Mouse (Mus musculus) kidney, adult 2 months (tissue): ENCODE measurements around the gene Myoz1. TPM values are rescaled to one million over a fixed set of nuclear protein-coding genes. Genes with fewer than 3 reads are reported as not detected.

ENCODE experiments used
- DNase-seq: peaks from one replicate; pipeline ENCODE4 v3.0.0; 2021
- H3K27ac ChIP-seq: fragments of 200-500 bp; 2 replicates; pipeline ENCODE4 v1.5.1; 2012; ENCODE audit warnings: low read depth, low read length, control low read depth, inconsistent platforms; ENCODE audit not compliant: insufficient read depth
- H3K27me3 ChIP-seq: fragments of 200-500 bp; replicated peaks from 2 replicates; pipeline ENCODE4 v1.6.1; 2012; ENCODE audit warnings: mild to moderate bottlenecking, moderate library complexity, low read length, inconsistent platforms; ENCODE audit not compliant: control insufficient read depth, insufficient read depth
- H3K36me3 ChIP-seq: fragments of 200-500 bp; 2 replicates; pipeline ENCODE4 v1.6.1; 2012; ENCODE audit warnings: mild to moderate bottlenecking, moderate library complexity, low read length, inconsistent platforms; ENCODE audit not compliant: control insufficient read depth, insufficient read depth
- H3K4me1 ChIP-seq: fragments of 200-500 bp; 2 replicates; pipeline ENCODE4 v1.6.1; 2011; ENCODE audit warnings: low read length; ENCODE audit not compliant: control insufficient read depth, insufficient read depth
- H3K4me3 ChIP-seq: fragments of 200-500 bp; 2 replicates; pipeline ENCODE4 v1.5.1; 2011; ENCODE audit warnings: mild to moderate bottlenecking, low read depth, low read length, control low read depth; ENCODE audit not compliant: insufficient read depth
- CTCF ChIP-seq: fragments of 200-500 bp; conservative IDR thresholded peaks from 2 replicates; pipeline ENCODE4 v1.5.1; 2011; ENCODE audit warnings: low read depth, mild to moderate bottlenecking, control low read depth, low read length, moderate library complexity, mixed read lengths; ENCODE audit not compliant: insufficient read depth, insufficient read length
- POLR2A ChIP-seq: fragments of 200-500 bp; IDR thresholded peaks from one replicate; pipeline ENCODE4 v1.6.1; 2011; ENCODE audit warnings: low read depth, low read length, control low read depth
- WGBS: fragments of 180-500 bp; shearing (Covaris S2); methylation state at CpG from one replicate; pipeline ENCODE4 v1.1.7; 2018; 5-methylcytosine and 5-hydroxymethylcytosine counted together
- polyA plus RNA-seq: library from polyadenylated mRNA; depleted of rRNA; stranded (reverse); fragments of >200 nt; gene quantifications from 2 replicates; pipeline ENCODE4 v1.2.3, GENCODE M21; 2012

The Myoz1 gene
- polyA plus RNA-seq, 1 experiment = 8.9 TPM

- H3K4me3 ChIP-seq = no peak overlapping the region
- WGBS = 86% methylated on average over 2 of the region's 2 CpGs
- no peak for TF ChIP-seq CTCF
- no peak for TF ChIP-seq POLR2A
- DNase-seq = no peak
- no peak overlapping the region for H3K27ac ChIP-seq
- H3K36me3 ChIP-seq = no peaks in the 10 kb centered on the region
- H3K4me1 ChIP-seq = peaks cover 13% of the 10 kb centered on the region
- H3K27me3 ChIP-seq = no peaks in the 10 kb centered on the region
Observed at GRCm38 (mm10) chr14:20622412-20622811, 33.9 kb downstream of the Myoz1 start.

- 88% methylated on average over 2 of the region's 2 CpGs for WGBS
- no peak overlapping the region for H3K4me3 ChIP-seq
- no peaks in the 10 kb centered on the region for H3K27me3 ChIP-seq
- H3K27ac ChIP-seq = no peak overlapping the region
- TF ChIP-seq POLR2A = no peak
- no peak for TF ChIP-seq CTCF
- H3K4me1 ChIP-seq = peaks cover 13% of the 10 kb centered on the region
- no peaks in the 10 kb centered on the region for H3K36me3 ChIP-seq
- DNase-seq = no peak
Observed at GRCm38 (mm10) chr14:20621903-20622302, 34.4 kb downstream of the Myoz1 start.

- peak; percentile 17 for DNase-seq
- no peaks in the 10 kb centered on the region for H3K36me3 ChIP-seq
- H3K27me3 ChIP-seq = no peaks in the 10 kb centered on the region
- TF ChIP-seq POLR2A = no peak
- TF ChIP-seq CTCF = no peak
- H3K27ac ChIP-seq = no peak overlapping the region
- peaks cover 13% of the 10 kb centered on the region for H3K4me1 ChIP-seq
- H3K4me3 ChIP-seq = no peak overlapping the region
Observed at GRCm38 (mm10) chr14:20619131-20619530, 37.2 kb downstream of the Myoz1 start.

GRCm38 (mm10) chr14:20618211-20618610 lies 38.1 kb downstream of the Myoz1 start:
- H3K27ac ChIP-seq = peak overlapping the region; percentile 79
- WGBS = 28% methylated on average over 5 of the region's 5 CpGs
- no peak overlapping the region for H3K4me3 ChIP-seq
- TF ChIP-seq CTCF = no peak
- no peak for TF ChIP-seq POLR2A
- DNase-seq = peak; percentile 71
- no peaks in the 10 kb centered on the region for H3K36me3 ChIP-seq
- H3K27me3 ChIP-seq = no peaks in the 10 kb centered on the region
- H3K4me1 ChIP-seq = peaks cover 13% of the 10 kb centered on the region

- Histone ChIP-seq H3K36me3 (no peaks in the 10 kb centered on the region), H3K27me3 (no peaks in the 10 kb centered on the region), H3K27ac (no peak overlapping the region), H3K4me3 (no peak overlapping the region), H3K4me1 (peaks cover 13% of the 10 kb centered on the region)
- DNase-seq = peak; percentile 31
- no peak for TF ChIP-seq CTCF
- no peak for TF ChIP-seq POLR2A
- WGBS = 24% methylated on average over 2 of the region's 2 CpGs
Observed at GRCm38 (mm10) chr14:20616421-20616820, 39.9 kb downstream of the Myoz1 start.

- Histone ChIP-seq H3K4me3 (no peak overlapping the region), H3K27ac (no peak overlapping the region), H3K36me3 (no peaks in the 10 kb centered on the region), H3K4me1 (peaks cover 17% of the 10 kb centered on the region), H3K27me3 (no peaks in the 10 kb centered on the region)
- WGBS = 100% methylated on average over 2 of the region's 2 CpGs
- DNase-seq = no peak
- TF ChIP-seq POLR2A (no peak), CTCF (no peak)
Observed at GRCm38 (mm10) chr14:20615075-20615474, 41.3 kb downstream of the Myoz1 start.

- no peaks in the 10 kb centered on the region for H3K36me3 ChIP-seq
- WGBS = 97% methylated on average over 1 of the region's 1 CpGs
- no peak for DNase-seq
- H3K4me1 ChIP-seq = peaks cover 4% of the 10 kb centered on the region
- no peak overlapping the region for H3K27ac ChIP-seq
- H3K27me3 ChIP-seq = no peaks in the 10 kb centered on the region
- H3K4me3 ChIP-seq = no peak overlapping the region
- TF ChIP-seq POLR2A = no peak
- no peak for TF ChIP-seq CTCF
Observed at GRCm38 (mm10) chr14:20612820-20613219, 43.5 kb downstream of the Myoz1 start.

- H3K27ac ChIP-seq = peak overlapping the region; percentile 95
- H3K36me3 ChIP-seq = no peaks in the 10 kb centered on the region
- H3K4me3 ChIP-seq = no peak overlapping the region
- peak; percentile 79 for DNase-seq
- WGBS = 39% methylated on average over 4 of the region's 4 CpGs
- no peaks in the 10 kb centered on the region for H3K27me3 ChIP-seq
- TF ChIP-seq POLR2A (no peak), CTCF (no peak)
- peaks cover 12% of the 10 kb centered on the region for H3K4me1 ChIP-seq
Observed at GRCm38 (mm10) chr14:20610146-20610545, 46.2 kb downstream of the Myoz1 start.
